Mouse (Mus musculus): Measurements from ENCODE around the gene Bicc1.

DNA sequence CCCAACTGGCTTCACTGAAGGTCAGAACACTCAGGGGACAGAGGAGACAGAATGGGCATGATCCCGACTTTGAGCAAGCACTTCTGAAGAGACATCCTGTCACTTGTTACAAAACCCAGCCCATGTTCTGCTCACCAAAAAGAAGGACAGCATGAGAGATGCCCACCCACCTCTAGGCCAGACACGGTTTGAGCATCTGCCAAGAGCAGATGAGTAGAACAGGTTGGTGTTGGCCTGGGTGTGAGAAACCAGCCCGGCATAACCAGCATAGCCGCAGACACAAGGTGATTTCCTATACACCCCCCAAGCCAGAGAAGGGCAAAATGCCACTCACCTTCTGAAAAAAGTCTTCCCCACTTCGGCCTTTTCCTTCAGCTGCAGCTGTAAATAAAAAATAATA is 80.6 kb downstream of the Bicc1 start:
- TF ChIP-seq CTCF (conservative IDR thresholded peaks at IDR 0.05; ENCODE audit: low read length) (no peak), POU5F1 (IDR thresholded peaks at IDR 0.05; ENCODE audit: borderline replicate concordance, low read length) (no peak)

Measured in E14TG2a.4 (cell line).